Mouse (Mus musculus): ENCODE data around the gene Akap8. TPM values are rescaled to one million over a fixed set of nuclear protein-coding genes. Genes with fewer than 3 reads are reported as not detected.
A peak's percentile ranks its signal among the peaks of the same experiment; 100 is the strongest.

Gene Akap8
- polyA plus RNA-seq, 1 experiment from 2014 or later = 51.6 TPM

- peak within 1 kb of the TSS; percentile 60 for H3K4me2 ChIP-seq (ENCODE audit: low read length)
- no peaks in the 10 kb centered on the region for H3K9me3 ChIP-seq (ENCODE audit: control insufficient read depth, low read length)
- ATAC-seq (ENCODE audit: low FRiP score, low TSS enrichment) (peak; percentile 90), DNase-seq (peak; percentile 97)
- under 1% methylated on average over 88 of the region's 100 CpGs for WGBS
- H3K27me3 ChIP-seq (ENCODE audit: control insufficient read depth, insufficient read depth, low read length) = no peaks in the 10 kb centered on the region
- peak within 1 kb of the TSS; percentile 97 for H3K4me3 ChIP-seq (replicated peaks; ENCODE audit: low read depth, low read length)
- H3K4me1 ChIP-seq (ENCODE audit: control insufficient read depth, insufficient read depth, low read length) = peaks cover 28% of the 10 kb centered on the region
- H3K9ac ChIP-seq (replicated peaks; ENCODE audit: low read length) = peak within 1 kb of the TSS; percentile 96
- no peaks in the 10 kb centered on the region for H3K36me3 ChIP-seq (ENCODE audit: control insufficient read depth, insufficient read depth, low read length)
- H3K27ac ChIP-seq (replicated peaks; ENCODE audit: low read depth, low read length) = peak within 1 kb of the TSS; percentile 99
Observed at GRCm38 (mm10) chr17:32284262-32285137, 36.5 kb downstream of the Akap8 start, which contains the start of gene Brd4. TSS of gene Brd4 (minus strand) at chr17:32284722.

DNA sequence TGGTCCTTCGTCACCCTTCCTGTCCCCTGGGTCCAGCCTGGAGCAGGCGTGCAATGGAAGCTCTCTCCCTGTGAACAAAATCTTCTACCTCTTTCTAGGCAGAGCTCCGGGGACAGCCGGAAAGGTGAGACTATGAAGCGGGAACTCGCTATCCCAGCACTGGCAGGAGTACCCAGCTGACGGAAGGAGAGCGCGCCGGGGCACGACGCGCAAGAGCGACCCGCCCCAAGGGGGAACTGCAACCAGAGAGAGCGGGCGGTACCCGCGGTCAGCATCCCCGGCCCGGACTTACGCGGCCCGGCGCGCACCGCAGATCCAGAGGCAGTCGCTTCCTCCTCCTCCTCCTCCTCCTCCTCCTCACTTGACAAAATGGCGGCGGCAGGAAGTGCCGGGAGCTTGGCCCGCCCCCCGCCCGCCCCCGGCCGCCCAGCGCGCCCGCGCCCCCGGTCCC lies 37.2 kb downstream of the Akap8 start:
- peaks cover 28% of the 10 kb centered on the region for H3K4me1 ChIP-seq (ENCODE audit: control insufficient read depth, insufficient read depth, low read length)
- H3K36me3 ChIP-seq (ENCODE audit: control insufficient read depth, insufficient read depth, low read length) = no peaks in the 10 kb centered on the region
- peak overlapping the region; percentile 97 for H3K4me3 ChIP-seq (replicated peaks; ENCODE audit: low read depth, low read length)
- peak overlapping the region; percentile 60 for H3K4me2 ChIP-seq (ENCODE audit: low read length)
- peak overlapping the region; percentile 99 for H3K27ac ChIP-seq (replicated peaks; ENCODE audit: low read depth, low read length)
- H3K27me3 ChIP-seq (ENCODE audit: control insufficient read depth, insufficient read depth, low read length) = no peaks in the 10 kb centered on the region
- H3K9me3 ChIP-seq (ENCODE audit: control insufficient read depth, low read length) = no peaks in the 10 kb centered on the region
- DNase-seq (peak; percentile 77), ATAC-seq (ENCODE audit: low FRiP score, low TSS enrichment) (peak; percentile 66)
- H3K9ac ChIP-seq (replicated peaks; ENCODE audit: low read length) = peak overlapping the region; percentile 96
- WGBS = under 1% methylated on average over 39 of the region's 41 CpGs

DNA sequence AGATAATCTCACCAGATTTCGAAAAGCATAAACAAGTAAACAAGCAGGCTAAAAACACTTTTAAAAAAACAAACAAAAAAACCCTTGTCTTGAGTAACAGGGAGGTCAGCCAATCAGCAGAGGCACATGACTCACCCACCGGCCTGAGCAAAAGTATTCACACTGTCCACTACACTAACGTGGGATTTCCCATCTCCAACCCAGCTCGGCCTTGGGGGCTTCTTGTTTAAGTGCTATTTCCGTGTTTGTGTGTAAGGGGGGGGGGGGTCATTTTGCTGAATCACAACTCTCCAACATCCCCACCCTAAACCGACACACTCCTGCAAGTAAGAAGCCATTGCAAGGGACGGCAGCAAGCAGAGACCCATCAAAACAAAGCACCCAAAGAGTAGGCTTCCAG lies 37.7 kb downstream of the Akap8 start:
- Histone ChIP-seq H3K9me3 (ENCODE audit: control insufficient read depth, low read length) (no peaks in the 10 kb centered on the region), H3K9ac (replicated peaks; ENCODE audit: low read length) (peak overlapping the region; percentile 96), H3K4me1 (ENCODE audit: control insufficient read depth, insufficient read depth, low read length) (peaks cover 28% of the 10 kb centered on the region), H3K27ac (replicated peaks; ENCODE audit: low read depth, low read length) (peak overlapping the region; percentile 99), H3K27me3 (ENCODE audit: control insufficient read depth, insufficient read depth, low read length) (no peaks in the 10 kb centered on the region), H3K4me3 (replicated peaks; ENCODE audit: low read depth, low read length) (peak overlapping the region; percentile 97), H3K36me3 (ENCODE audit: control insufficient read depth, insufficient read depth, low read length) (no peaks in the 10 kb centered on the region), H3K4me2 (ENCODE audit: low read length) (peak overlapping the region; percentile 60)
- 9% methylated on average over 7 of the region's 7 CpGs for WGBS
- ATAC-seq (ENCODE audit: low FRiP score, low TSS enrichment) (0 out of 2 replicates have a peak, but pooled peaks have one; percentile 31), DNase-seq (peak; percentile 30)

GRCm38 (mm10) chr17:32281611-32282310 lies 39.3 kb downstream of the Akap8 start:
- Histone ChIP-seq H3K9me3 (ENCODE audit: control insufficient read depth, low read length) (no peaks in the 10 kb centered on the region), H3K4me2 (ENCODE audit: low read length) (no peak overlapping the region), H3K27me3 (ENCODE audit: control insufficient read depth, insufficient read depth, low read length) (no peaks in the 10 kb centered on the region), H3K4me3 (replicated peaks; ENCODE audit: low read depth, low read length) (no peak overlapping the region), H3K36me3 (ENCODE audit: control insufficient read depth, insufficient read depth, low read length) (no peaks in the 10 kb centered on the region), H3K9ac (replicated peaks; ENCODE audit: low read length) (no peak overlapping the region), H3K4me1 (ENCODE audit: control insufficient read depth, insufficient read depth, low read length) (peaks cover 28% of the 10 kb centered on the region), H3K27ac (replicated peaks; ENCODE audit: low read depth, low read length) (no peak overlapping the region)
- 82% methylated on average over 4 of the region's 4 CpGs for WGBS
- ATAC-seq (ENCODE audit: low FRiP score, low TSS enrichment) = no peak
- no peak for DNase-seq

DNA sequence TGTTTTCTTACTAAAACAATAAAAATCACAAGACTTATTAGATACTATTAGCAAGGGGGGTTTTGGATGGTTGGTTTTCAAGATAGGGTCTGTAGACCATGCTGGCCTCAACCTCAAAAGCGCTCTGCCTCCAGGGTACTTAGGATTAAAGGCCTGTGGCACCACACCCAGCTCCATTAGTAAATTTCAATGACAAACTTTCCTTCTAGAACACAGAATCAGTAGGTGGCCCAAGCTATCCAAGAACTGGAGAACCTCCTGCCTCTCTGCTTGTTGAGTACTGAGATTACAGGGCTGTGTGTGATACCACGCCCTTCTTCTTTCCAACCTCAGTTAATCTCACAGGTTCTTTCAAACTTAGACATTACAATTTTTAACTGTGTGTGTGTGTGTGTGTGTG lies 39.9 kb downstream of the Akap8 start:
- H3K27me3 ChIP-seq (ENCODE audit: control insufficient read depth, insufficient read depth, low read length) = no peaks in the 10 kb centered on the region
- H3K4me3 ChIP-seq (replicated peaks; ENCODE audit: low read depth, low read length) = no peak overlapping the region
- no peak for DNase-seq
- H3K4me2 ChIP-seq (ENCODE audit: low read length) = no peak overlapping the region
- H3K4me1 ChIP-seq (ENCODE audit: control insufficient read depth, insufficient read depth, low read length) = peaks cover 28% of the 10 kb centered on the region
- H3K9me3 ChIP-seq (ENCODE audit: control insufficient read depth, low read length) = no peaks in the 10 kb centered on the region
- H3K27ac ChIP-seq (replicated peaks; ENCODE audit: low read depth, low read length) = no peak overlapping the region
- WGBS = 100% methylated on average over 2 of the region's 2 CpGs
- H3K9ac ChIP-seq (replicated peaks; ENCODE audit: low read length) = no peak overlapping the region
- no peaks in the 10 kb centered on the region for H3K36me3 ChIP-seq (ENCODE audit: control insufficient read depth, insufficient read depth, low read length)
- no peak for ATAC-seq (ENCODE audit: low FRiP score, low TSS enrichment)

DNA sequence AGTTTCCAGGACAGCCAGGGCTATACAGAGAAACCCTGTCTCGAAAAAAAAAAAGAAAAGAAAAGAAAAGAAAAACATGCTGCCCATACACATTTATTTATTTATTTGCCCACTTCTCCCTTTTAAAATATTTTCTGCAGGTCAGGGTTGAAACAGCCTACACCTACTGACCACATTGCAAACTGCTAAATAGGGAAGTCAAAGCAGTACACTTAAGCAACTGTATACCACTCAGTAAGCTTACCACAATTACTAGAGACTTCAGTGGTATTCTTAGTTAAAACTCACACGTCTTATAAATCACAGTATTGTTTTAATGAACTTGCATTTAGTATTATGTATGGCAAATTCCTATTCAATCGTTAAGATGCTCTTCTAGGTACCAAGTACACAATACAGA lies 40.5 kb downstream of the Akap8 start:
- no peak overlapping the region for H3K4me3 ChIP-seq (replicated peaks; ENCODE audit: low read depth, low read length)
- DNase-seq = no peak
- no peaks in the 10 kb centered on the region for H3K27me3 ChIP-seq (ENCODE audit: control insufficient read depth, insufficient read depth, low read length)
- no peak overlapping the region for H3K4me2 ChIP-seq (ENCODE audit: low read length)
- ATAC-seq (ENCODE audit: low FRiP score, low TSS enrichment) = no peak
- WGBS = 91% methylated on average over 3 of the region's 3 CpGs
- H3K9me3 ChIP-seq (ENCODE audit: control insufficient read depth, low read length) = no peaks in the 10 kb centered on the region
- H3K36me3 ChIP-seq (ENCODE audit: control insufficient read depth, insufficient read depth, low read length) = no peaks in the 10 kb centered on the region
- H3K27ac ChIP-seq (replicated peaks; ENCODE audit: low read depth, low read length) = no peak overlapping the region
- H3K9ac ChIP-seq (replicated peaks; ENCODE audit: low read length) = no peak overlapping the region
- H3K4me1 ChIP-seq (ENCODE audit: control insufficient read depth, insufficient read depth, low read length) = peaks cover 27% of the 10 kb centered on the region

DNA sequence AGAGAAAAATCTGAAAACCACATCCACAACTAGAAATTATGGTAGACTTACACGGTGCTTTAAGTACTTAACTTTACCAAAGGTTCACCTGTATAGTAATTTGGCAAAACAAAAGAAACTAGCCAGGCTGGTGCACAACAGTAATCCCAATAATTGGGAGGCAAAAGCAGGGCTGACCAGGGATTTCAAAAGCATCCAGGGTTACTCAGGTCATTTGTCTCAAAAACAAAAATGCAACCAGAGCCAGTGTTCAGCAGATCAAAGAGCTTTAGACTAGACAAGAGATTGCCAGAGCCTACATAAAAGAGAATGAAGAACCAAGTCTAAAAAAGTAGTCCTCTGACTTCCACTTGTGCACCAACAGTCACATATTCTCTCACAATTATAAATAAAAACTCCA lies 43.8 kb downstream of the Akap8 start:
- no peaks in the 10 kb centered on the region for H3K27me3 ChIP-seq (ENCODE audit: control insufficient read depth, insufficient read depth, low read length)
- no peaks in the 10 kb centered on the region for H3K9me3 ChIP-seq (ENCODE audit: control insufficient read depth, low read length)
- ATAC-seq (ENCODE audit: low FRiP score, low TSS enrichment) = no peak
- H3K4me3 ChIP-seq (replicated peaks; ENCODE audit: low read depth, low read length) = no peak overlapping the region
- H3K36me3 ChIP-seq (ENCODE audit: control insufficient read depth, insufficient read depth, low read length) = no peaks in the 10 kb centered on the region
- H3K4me2 ChIP-seq (ENCODE audit: low read length) = no peak overlapping the region
- WGBS = 86% methylated on average over 1 of the region's 1 CpGs
- H3K9ac ChIP-seq (replicated peaks; ENCODE audit: low read length) = no peak overlapping the region
- H3K4me1 ChIP-seq (ENCODE audit: control insufficient read depth, insufficient read depth, low read length) = peaks cover 12% of the 10 kb centered on the region
- DNase-seq = no peak
- no peak overlapping the region for H3K27ac ChIP-seq (replicated peaks; ENCODE audit: low read depth, low read length)

DNA sequence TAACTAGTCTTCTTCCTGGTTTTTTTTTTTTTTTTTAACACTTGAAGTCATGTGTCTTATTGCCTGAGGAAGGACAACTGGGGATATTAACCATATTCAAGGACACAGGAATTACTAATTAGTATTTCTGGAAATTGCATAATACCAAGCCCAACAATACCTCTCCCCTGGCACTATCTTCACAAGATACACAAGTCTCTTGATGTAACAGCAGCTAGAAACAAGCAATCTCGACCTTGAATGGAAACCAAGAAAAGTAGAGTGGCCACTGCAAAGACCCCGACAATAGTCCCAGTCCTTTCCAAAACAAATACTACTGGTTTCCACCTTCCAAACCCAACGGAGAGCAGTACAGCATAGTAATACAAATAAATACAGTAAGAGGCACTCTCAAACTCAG lies 45.5 kb downstream of the Akap8 start:
- 93% methylated on average over 3 of the region's 3 CpGs for WGBS
- Histone ChIP-seq H3K9me3 (ENCODE audit: control insufficient read depth, low read length) (no peaks in the 10 kb centered on the region), H3K36me3 (ENCODE audit: control insufficient read depth, insufficient read depth, low read length) (no peaks in the 10 kb centered on the region), H3K27ac (replicated peaks; ENCODE audit: low read depth, low read length) (no peak overlapping the region), H3K27me3 (ENCODE audit: control insufficient read depth, insufficient read depth, low read length) (no peaks in the 10 kb centered on the region), H3K4me3 (replicated peaks; ENCODE audit: low read depth, low read length) (no peak overlapping the region), H3K4me1 (ENCODE audit: control insufficient read depth, insufficient read depth, low read length) (no peaks in the 10 kb centered on the region), H3K4me2 (ENCODE audit: low read length) (no peak overlapping the region), H3K9ac (replicated peaks; ENCODE audit: low read length) (no peak overlapping the region)
- DNase-seq = no peak
- ATAC-seq (ENCODE audit: low FRiP score, low TSS enrichment) = no peak
